Comparison of ENCODE assay signal across 8 mouse cellular contexts in the genomic region with DNA sequence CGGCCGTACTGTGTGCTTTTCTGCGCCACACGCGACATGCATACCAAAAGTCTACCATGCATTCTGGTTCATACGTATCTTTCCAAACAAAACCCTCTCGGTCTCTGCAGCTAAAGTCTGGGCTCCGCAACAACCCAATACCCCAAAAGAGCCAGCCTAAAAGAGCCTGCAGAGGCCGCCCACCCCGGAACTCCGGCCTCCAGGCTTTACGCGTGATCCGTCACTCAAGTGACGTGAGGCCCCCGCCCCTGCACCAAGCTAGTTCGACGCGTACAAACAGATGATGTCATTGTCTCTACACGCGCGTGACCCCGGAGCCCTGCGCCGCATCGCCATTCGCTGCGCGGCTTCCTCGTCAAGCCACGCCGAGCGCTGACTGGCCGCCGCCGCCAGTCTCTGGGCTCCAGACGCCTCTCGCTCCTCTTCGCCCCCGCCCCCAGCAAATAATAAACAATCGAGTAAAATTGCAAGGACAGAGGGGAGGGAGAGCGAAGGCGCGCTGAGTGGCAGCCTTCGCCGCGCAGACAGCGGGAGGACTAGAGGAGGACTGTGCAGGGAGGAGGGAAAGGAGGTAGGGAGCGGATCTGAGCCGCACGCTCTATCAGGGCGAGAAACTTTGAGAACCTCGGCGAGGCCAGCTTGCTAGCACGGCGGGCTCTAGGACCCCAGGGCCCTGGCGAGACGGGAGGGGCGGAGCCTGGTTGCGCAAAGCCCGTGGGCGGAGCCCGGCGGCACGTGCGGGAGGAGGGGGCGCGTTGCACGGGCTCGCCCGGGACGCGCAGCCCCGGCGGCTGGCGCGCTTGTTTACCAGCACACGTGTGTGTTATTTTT. TPM values are rescaled to one million over a fixed set of nuclear protein-coding genes. Genes with fewer than 3 reads are reported as not detected.
DNase-seq lines count a peak whose midpoint lies in the region; ATAC-seq and TF ChIP-seq lines count a peak whose summit lies in the region.

No protein-coding gene starts in this region.

- H3K4me2 ChIP-seq in embryonic facial prominence, embryonic 13.5 days: peak overlapping the region; percentile 98
- peak overlapping the region; percentile 96 for H3K4me2 ChIP-seq in limb, embryonic 12.5 days
- H3K4me2 ChIP-seq in midbrain, embryonic 15.5 days: peak overlapping the region; percentile 94

- H3K27ac ChIP-seq in embryonic facial prominence, embryonic 13.5 days: peak overlapping the region; percentile 98
- H3K27ac ChIP-seq in kidney, adult 2 months (ENCODE audit: insufficient read depth, low read depth, low read length): peak overlapping the region; percentile 99
- H3K27ac ChIP-seq in limb, embryonic 12.5 days: peak overlapping the region; percentile 97
- peak overlapping the region; percentile 99 for H3K27ac ChIP-seq in midbrain, embryonic 15.5 days
- peak overlapping the region; percentile 99 for H3K27ac ChIP-seq in spleen, adult 2 months (ENCODE audit: insufficient read depth, low read length)

- 0 out of 2 replicates have a peak, but pooled peaks cover 4% of the 10 kb centered on the region for H3K27me3 ChIP-seq in embryonic facial prominence, embryonic 13.5 days
- no peaks in the 10 kb centered on the region for H3K27me3 ChIP-seq in kidney, adult 2 months (replicated peaks; ENCODE audit: control insufficient read depth, insufficient read depth, low read length)
- peaks cover 20% of the 10 kb centered on the region for H3K27me3 ChIP-seq in limb, embryonic 12.5 days
- H3K27me3 ChIP-seq in midbrain, embryonic 15.5 days (replicated peaks): peaks cover 16% of the 10 kb centered on the region; the same call in 1 of the 2 replicates
- H3K27me3 ChIP-seq in spleen, adult 2 months (ENCODE audit: control insufficient read depth, insufficient read depth, low read length): no peaks in the 10 kb centered on the region

- peak; percentile 98 for DNase-seq in 3134 (ENCODE audit: extremely low read depth, insufficient read length, low spot score)
- DNase-seq in adrenal gland, postnatal 36 days: peak; percentile 98
- peak; percentile 98 to 99 for DNase-seq in heart, adult 18-20 months
- DNase-seq in kidney, adult 2 months: peak; percentile 99
- DNase-seq in spleen, adult 2 months (ENCODE audit: low read depth in 1 of 2, low spot score in 2 of 2): peak; percentile 98 to 99

- peak overlapping the region; percentile 88 for H3K9ac ChIP-seq in embryonic facial prominence, embryonic 13.5 days
- H3K9ac ChIP-seq in limb, embryonic 12.5 days (replicated peaks): peak overlapping the region; percentile 81
- peak overlapping the region; percentile 54 for H3K9ac ChIP-seq in midbrain, embryonic 15.5 days

- H3K9me3 ChIP-seq in embryonic facial prominence, embryonic 13.5 days: no peaks in the 10 kb centered on the region
- no peaks in the 10 kb centered on the region for H3K9me3 ChIP-seq in limb, embryonic 12.5 days
- no peaks in the 10 kb centered on the region for H3K9me3 ChIP-seq in midbrain, embryonic 15.5 days

- ATAC-seq in embryonic facial prominence, embryonic 13.5 days (ENCODE audit: insufficient number of reproducible peaks, insufficient read depth, low FRiP score, low TSS enrichment, low read depth): peak; percentile 91
- peak; percentile 91 for ATAC-seq in limb, embryonic 12.5 days (ENCODE audit: insufficient number of reproducible peaks, insufficient read depth, low FRiP score, low TSS enrichment, low read depth)
- peak; percentile 94 for ATAC-seq in midbrain, embryonic 15.5 days (replicated peaks)

- TF ChIP-seq CTCF in kidney, adult 2 months (conservative IDR thresholded peaks at IDR 0.05; ENCODE audit: insufficient read depth, insufficient read length, low read depth, low read length): no peak
- no peak for TF ChIP-seq CTCF in spleen, adult 2 months (IDR thresholded peaks at IDR 0.05; ENCODE audit: extremely low read depth, insufficient read depth, insufficient read length, insufficient replicate concordance)

- no peak for TF ChIP-seq POLR2A in kidney, adult 2 months (IDR thresholded peaks at IDR 0.05; ENCODE audit: low read depth, low read length)
- TF ChIP-seq POLR2A in spleen, adult 2 months (IDR thresholded peaks at IDR 0.05; ENCODE audit: low read depth, low read length): peak; percentile 31; the same call in 1 of the 2 replicates

- H3K4me3 ChIP-seq in embryonic facial prominence, embryonic 13.5 days: peak overlapping the region; percentile 79
- peak overlapping the region; percentile 97 for H3K4me3 ChIP-seq in kidney, adult 2 months (ENCODE audit: insufficient read depth, low read depth, low read length)
- H3K4me3 ChIP-seq in limb, embryonic 12.5 days (replicated peaks): peak overlapping the region; percentile 82
- peak overlapping the region; percentile 56 for H3K4me3 ChIP-seq in midbrain, embryonic 15.5 days
- H3K4me3 ChIP-seq in spleen, adult 2 months (ENCODE audit: extremely low read depth, insufficient read depth, insufficient read length): peak overlapping the region; percentile 88

- under 1% methylated on average over 77 of the region's 78 CpGs for WGBS in embryonic facial prominence, embryonic 13.5 days
- WGBS in kidney, adult 2 months: under 1% methylated on average over 78 of the region's 78 CpGs
- under 1% methylated on average over 76 of the region's 78 CpGs for WGBS in limb, embryonic 12.5 days
- WGBS in midbrain, embryonic 15.5 days: under 1% methylated on average over 78 of the region's 78 CpGs
- under 1% methylated on average over 77 of the region's 78 CpGs for WGBS in spleen, adult 2 months

- peaks cover 21% of the 10 kb centered on the region for H3K4me1 ChIP-seq in embryonic facial prominence, embryonic 13.5 days
- peaks cover 13% of the 10 kb centered on the region; the same call in 1 of the 2 replicates for H3K4me1 ChIP-seq in kidney, adult 2 months (ENCODE audit: control insufficient read depth, insufficient read depth, low read length)
- H3K4me1 ChIP-seq in limb, embryonic 12.5 days (replicated peaks): peaks cover 27% of the 10 kb centered on the region
- H3K4me1 ChIP-seq in midbrain, embryonic 15.5 days: peaks cover 28% of the 10 kb centered on the region
- peaks cover 23% of the 10 kb centered on the region for H3K4me1 ChIP-seq in spleen, adult 2 months (ENCODE audit: control insufficient read depth, insufficient read depth, insufficient read length)

- 0 out of 2 replicates have a peak, but pooled peaks cover 3% of the 10 kb centered on the region for H3K36me3 ChIP-seq in embryonic facial prominence, embryonic 13.5 days
- peaks cover 3% of the 10 kb centered on the region for H3K36me3 ChIP-seq in kidney, adult 2 months (ENCODE audit: control insufficient read depth, insufficient read depth, low read length)
- H3K36me3 ChIP-seq in limb, embryonic 12.5 days: no peaks in the 10 kb centered on the region
- H3K36me3 ChIP-seq in midbrain, embryonic 15.5 days (replicated peaks): no peaks in the 10 kb centered on the region
- 0 out of 2 replicates have a peak, but pooled peaks cover 2% of the 10 kb centered on the region for H3K36me3 ChIP-seq in spleen, adult 2 months (ENCODE audit: control insufficient read depth, insufficient read depth, low read length)

RNA-seq across cellular contexts. Expression of gene Foxo3, which starts 1.1 kb away (rescaled TPM):
- total RNA-seq in adrenal gland, postnatal 36 days (2021): 10 to 100 TPM; 56.9 to 78.5 TPM
- polyA plus RNA-seq in embryonic facial prominence, embryonic 13.5 days (2015; fragmentation: Nextera tagmentation; extraction: Ambion mirVana): 8.0 and 8.6 TPM in 2 replicates
- total RNA-seq in heart, adult 18-20 months (2021): 10 to 100 TPM; 76.2 to 94.4 TPM
- polyA plus RNA-seq in kidney, adult 2 months (2012; rRNA removed): 29.2 and 35.5 TPM in 2 replicates
- 6.3 and 6.4 TPM in 2 replicates for polyA plus RNA-seq in limb, embryonic 12.5 days (2016; fragmentation: Nextera tagmentation; extraction: Ambion mirVana)
- polyA plus RNA-seq in midbrain, embryonic 15.5 days (2015; fragmentation: Nextera tagmentation; extraction: Ambion mirVana): 4.4 TPM in 2 replicates
- 44.6 and 50.6 TPM in 2 replicates for polyA plus RNA-seq in spleen, adult 2 months (2012; rRNA removed)

Comparison
In these comparisons a context has a peak if more than half of its experiments do, and no peak if none do; other contexts are left out.
1. Peak in every context shown above with its lines: DNase-seq, ATAC-seq, H3K4me3 ChIP-seq and H3K27ac ChIP-seq.